Mouse (Mus musculus) E14TG2a.4 (cell line): ENCODE results near the gene Gm6176.
"Not testable (repeated sequence)": the region's sequence is repeated elsewhere in the genome, so short reads cannot be mapped to it uniquely, and the experiment has no call there.

Source experiments
- H3K27me3 ChIP-seq: 2 replicates; pipeline ENCODE4 v1.6.1; 2014; ENCODE audit warnings: low read length, control low read depth; ENCODE audit not compliant: insufficient read depth
- H3K36me3 ChIP-seq: 2 replicates; pipeline ENCODE4 v1.6.1; 2014; ENCODE audit warnings: low read length, control low read depth; ENCODE audit not compliant: insufficient read depth
- H3K4me1 ChIP-seq: replicated peaks from 2 replicates; pipeline ENCODE4 v1.6.1; 2014; ENCODE audit warnings: low read depth, low read length, control low read depth
- H3K4me3 ChIP-seq: replicated peaks from 2 replicates; pipeline ENCODE4 v1.5.1; 2014; ENCODE audit warnings: mild to moderate bottlenecking, low read length
- H3K9me3 ChIP-seq: 2 replicates; pipeline ENCODE4 v1.6.1; 2014; ENCODE audit warnings: low read length, control low read depth

Gene Gm6176

GRCm38 (mm10) chr7:22056205-22056604 is at the start of gene Gm6176:
Gene Gm6176, minus strand, starts transcription at chr7:22056305.
- H3K27me3 ChIP-seq, H3K4me3 ChIP-seq, H3K4me1 ChIP-seq, H3K9me3 ChIP-seq, H3K36me3 ChIP-seq: not testable (repeated sequence)

GRCm38 (mm10) chr7:22068757-22069156 is 12.7 kb upstream of the Gm6176 start, which contains the start of gene Vmn1r139:
Gene Vmn1r139, plus strand, starts transcription at chr7:22069057.
- not testable (repeated sequence) for H3K27me3 ChIP-seq, H3K36me3 ChIP-seq, H3K4me1 ChIP-seq, H3K9me3 ChIP-seq, H3K4me3 ChIP-seq

DNA sequence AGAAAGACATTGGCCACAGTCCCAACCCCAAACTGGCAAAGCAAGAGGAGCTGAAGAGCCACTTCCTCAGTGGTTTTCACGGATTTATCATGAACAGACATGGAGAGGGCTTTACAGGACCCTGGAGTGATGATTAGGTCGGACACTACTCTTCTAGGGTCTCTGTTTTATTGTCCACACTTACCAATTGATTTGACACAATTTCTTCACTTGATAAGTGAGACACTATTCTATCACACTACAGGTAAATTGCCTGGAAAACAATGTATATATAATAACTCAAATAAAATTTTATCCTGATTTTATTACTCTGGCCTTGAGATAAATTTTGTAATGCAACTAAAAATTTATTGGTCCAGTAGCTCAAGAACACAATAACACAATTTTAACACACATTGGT is 27.3 kb downstream of the Gm6176 start, which contains the start of gene Vmn1r138:
Gene Vmn1r138, minus strand, starts transcription at position 101 of the 400 bp plus-strand sequence.
- not testable (repeated sequence) for H3K36me3 ChIP-seq, H3K27me3 ChIP-seq, H3K9me3 ChIP-seq, H3K4me1 ChIP-seq, H3K4me3 ChIP-seq
